Mouse (Mus musculus): Measurements from ENCODE around the gene Ubqln1. TPM values are rescaled to one million over a fixed set of nuclear protein-coding genes. Genes with fewer than 3 reads are reported as not detected.

Gene Ubqln1
- polyA plus RNA-seq, 1 experiment from 2014 or later, result 80.6 TPM

DNA sequence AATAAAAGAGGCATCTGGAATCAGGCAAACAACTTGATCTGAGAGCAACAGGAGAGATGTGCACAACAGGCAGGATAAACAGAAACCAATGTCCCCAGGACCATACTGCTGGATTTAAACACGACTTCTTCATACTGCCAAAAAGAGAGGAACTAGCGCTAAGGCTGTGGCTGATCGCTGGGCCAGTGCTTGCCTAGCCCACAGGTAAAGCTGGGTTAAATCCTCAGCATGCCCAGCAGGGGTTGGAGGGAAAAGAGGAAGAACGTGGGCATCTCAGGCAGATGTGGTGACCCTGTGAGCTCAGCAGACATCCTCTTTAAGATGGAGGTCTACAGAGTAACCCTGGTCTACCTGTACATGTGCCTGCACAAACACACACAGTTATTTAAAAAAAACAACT lies 10.5 kb downstream of the Ubqln1 start:
- H3K4me1 ChIP-seq (replicated peaks; ENCODE audit: insufficient read depth, low read length), result peaks cover 4% of the 10 kb centered on the region; the same call in 1 of the 2 replicates
- DNase-seq (ENCODE audit: low spot score) (no peak), ATAC-seq (replicated peaks; ENCODE audit: low FRiP score, low read depth) (no peak)
- H3K27ac ChIP-seq, result no peak overlapping the region
- no peaks in the 10 kb centered on the region for H3K36me3 ChIP-seq (ENCODE audit: insufficient read depth, low read length)
- no peaks in the 10 kb centered on the region for H3K27me3 ChIP-seq (ENCODE audit: insufficient read depth, low read length)
- 66% methylated on average over 4 of the region's 4 CpGs for WGBS
- H3K9ac ChIP-seq (ENCODE audit: low read depth, low read length), result no peak overlapping the region
- H3K9me3 ChIP-seq (replicated peaks; ENCODE audit: low read length), result no peaks in the 10 kb centered on the region
- H3K4me3 ChIP-seq (replicated peaks; ENCODE audit: low read depth, low read length), result no peak overlapping the region
- TF ChIP-seq CTCF (IDR thresholded peaks at IDR 0.05; ENCODE audit: low read depth), result no peak
- no peak overlapping the region for H3K4me2 ChIP-seq (ENCODE audit: low read length)

- no peak for ATAC-seq (replicated peaks; ENCODE audit: low FRiP score, low read depth)
- no peak overlapping the region for H3K4me3 ChIP-seq (replicated peaks; ENCODE audit: low read depth, low read length)
- H3K4me1 ChIP-seq (replicated peaks; ENCODE audit: insufficient read depth, low read length), result peaks cover 4% of the 10 kb centered on the region; the same call in 1 of the 2 replicates
- H3K9me3 ChIP-seq (replicated peaks; ENCODE audit: low read length), result no peaks in the 10 kb centered on the region
- DNase-seq (ENCODE audit: low spot score), result no peak
- TF ChIP-seq CTCF (IDR thresholded peaks at IDR 0.05; ENCODE audit: low read depth), result no peak
- H3K27me3 ChIP-seq (ENCODE audit: insufficient read depth, low read length), result no peaks in the 10 kb centered on the region
- H3K9ac ChIP-seq (ENCODE audit: low read depth, low read length), result no peak overlapping the region
- no peak overlapping the region for H3K4me2 ChIP-seq (ENCODE audit: low read length)
- H3K27ac ChIP-seq, result no peak overlapping the region
- no peaks in the 10 kb centered on the region for H3K36me3 ChIP-seq (ENCODE audit: insufficient read depth, low read length)
- 95% methylated on average over 3 of the region's 3 CpGs for WGBS
Observed at GRCm38 (mm10) chr13:58204202-58204601, 11.3 kb downstream of the Ubqln1 start.

DNA sequence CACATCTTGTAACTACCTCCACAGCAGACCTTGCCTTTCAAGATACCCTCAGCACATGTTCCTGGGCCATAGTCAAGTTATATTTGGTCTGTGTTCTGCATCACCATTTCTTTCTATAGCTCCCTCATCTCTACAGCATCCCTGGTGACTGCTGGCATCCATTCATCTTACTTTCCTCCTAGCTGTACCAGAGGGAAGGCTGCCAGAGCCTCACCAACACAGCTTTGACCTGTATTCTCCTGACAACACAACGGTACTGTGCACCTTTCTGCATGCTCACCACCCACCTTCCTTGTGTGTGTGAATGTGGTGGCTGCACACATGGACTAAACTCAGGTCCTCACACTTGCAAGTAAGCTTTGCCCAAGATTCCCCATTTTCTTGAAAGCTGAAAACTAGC lies 12.6 kb downstream of the Ubqln1 start:
- no peak for TF ChIP-seq CTCF (IDR thresholded peaks at IDR 0.05; ENCODE audit: low read depth)
- Histone ChIP-seq H3K4me1 (replicated peaks; ENCODE audit: insufficient read depth, low read length) (peaks cover 4% of the 10 kb centered on the region; the same call in 1 of the 2 replicates), H3K9me3 (replicated peaks; ENCODE audit: low read length) (no peaks in the 10 kb centered on the region), H3K4me3 (replicated peaks; ENCODE audit: low read depth, low read length) (no peak overlapping the region), H3K27ac (no peak overlapping the region), H3K27me3 (ENCODE audit: insufficient read depth, low read length) (no peaks in the 10 kb centered on the region), H3K36me3 (ENCODE audit: insufficient read depth, low read length) (no peaks in the 10 kb centered on the region), H3K4me2 (ENCODE audit: low read length) (no peak overlapping the region), H3K9ac (ENCODE audit: low read depth, low read length) (no peak overlapping the region)
- 100% methylated on average over 1 of the region's 1 CpGs for WGBS
- DNase-seq (ENCODE audit: low spot score) (no peak), ATAC-seq (replicated peaks; ENCODE audit: low FRiP score, low read depth) (no peak)

- no peak overlapping the region for H3K4me3 ChIP-seq (replicated peaks; ENCODE audit: low read depth, low read length)
- H3K9me3 ChIP-seq (replicated peaks; ENCODE audit: low read length), result no peaks in the 10 kb centered on the region
- H3K4me2 ChIP-seq (ENCODE audit: low read length), result no peak overlapping the region
- WGBS, result 94% methylated on average over 3 of the region's 3 CpGs
- no peaks in the 10 kb centered on the region for H3K27me3 ChIP-seq (ENCODE audit: insufficient read depth, low read length)
- 0 out of 2 replicates have a peak, but pooled peaks cover 3% of the 10 kb centered on the region for H3K36me3 ChIP-seq (ENCODE audit: insufficient read depth, low read length)
- no peak overlapping the region for H3K27ac ChIP-seq
- DNase-seq (ENCODE audit: low spot score) (no peak), ATAC-seq (replicated peaks; ENCODE audit: low FRiP score, low read depth) (no peak)
- no peak for TF ChIP-seq CTCF (IDR thresholded peaks at IDR 0.05; ENCODE audit: low read depth)
- no peak overlapping the region for H3K9ac ChIP-seq (ENCODE audit: low read depth, low read length)
- H3K4me1 ChIP-seq (replicated peaks; ENCODE audit: insufficient read depth, low read length), result peaks cover 4% of the 10 kb centered on the region; the same call in 1 of the 2 replicates
Observed at GRCm38 (mm10) chr13:58201908-58202307, 13.5 kb downstream of the Ubqln1 start.

GRCm38 (mm10) chr13:58201343-58201742 lies 14.1 kb downstream of the Ubqln1 start:
- H3K9me3 ChIP-seq (replicated peaks; ENCODE audit: low read length), result no peaks in the 10 kb centered on the region
- no peak for TF ChIP-seq CTCF (IDR thresholded peaks at IDR 0.05; ENCODE audit: low read depth)
- WGBS, result 85% methylated on average over 6 of the region's 6 CpGs
- peaks cover 4% of the 10 kb centered on the region; the same call in 1 of the 2 replicates for H3K4me1 ChIP-seq (replicated peaks; ENCODE audit: insufficient read depth, low read length)
- H3K4me3 ChIP-seq (replicated peaks; ENCODE audit: low read depth, low read length), result no peak overlapping the region
- H3K36me3 ChIP-seq (ENCODE audit: insufficient read depth, low read length), result peaks cover 6% of the 10 kb centered on the region; the same call in 1 of the 2 replicates
- ATAC-seq (replicated peaks; ENCODE audit: low FRiP score, low read depth) (no peak), DNase-seq (ENCODE audit: low spot score) (no peak)
- no peaks in the 10 kb centered on the region for H3K27me3 ChIP-seq (ENCODE audit: insufficient read depth, low read length)
- no peak overlapping the region for H3K27ac ChIP-seq
- H3K9ac ChIP-seq (ENCODE audit: low read depth, low read length), result no peak overlapping the region
- H3K4me2 ChIP-seq (ENCODE audit: low read length), result no peak overlapping the region

DNA sequence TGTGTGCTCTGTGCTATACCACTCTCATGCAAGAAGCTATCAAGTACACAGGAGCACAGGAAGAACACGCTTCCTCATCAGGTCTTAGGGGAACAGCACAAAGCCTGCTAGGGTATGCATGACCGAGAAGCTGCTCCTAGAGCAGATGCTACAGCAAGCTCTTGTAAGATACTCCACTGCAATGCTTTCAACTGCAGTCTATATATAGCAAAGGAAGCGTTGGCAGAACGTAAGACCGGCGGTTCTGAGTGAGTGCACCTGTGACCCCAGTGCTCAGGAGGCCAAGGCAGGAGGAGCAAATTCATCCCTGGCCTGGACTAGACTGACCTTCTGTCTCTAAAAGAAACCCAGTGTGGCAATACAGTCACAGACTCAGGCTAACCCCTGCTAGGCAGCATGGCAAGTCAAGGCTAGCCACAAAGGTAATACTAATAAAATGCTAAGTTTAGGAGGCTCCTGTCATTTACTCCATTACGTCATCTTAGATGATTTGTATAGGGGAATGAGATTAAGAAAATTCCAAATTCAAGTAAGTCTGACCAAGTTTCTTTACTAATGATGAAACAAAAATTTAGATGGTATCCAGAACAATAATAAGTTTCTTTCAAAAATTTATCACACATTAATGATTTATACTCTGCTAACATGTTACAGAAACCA lies 17.3 kb downstream of the Ubqln1 start:
- Histone ChIP-seq H3K9me3 (replicated peaks; ENCODE audit: low read length) (no peaks in the 10 kb centered on the region), H3K27ac (no peak overlapping the region), H3K4me2 (ENCODE audit: low read length) (no peak overlapping the region), H3K4me3 (replicated peaks; ENCODE audit: low read depth, low read length) (no peak overlapping the region), H3K36me3 (ENCODE audit: insufficient read depth, low read length) (peaks cover 14% of the 10 kb centered on the region), H3K9ac (ENCODE audit: low read depth, low read length) (no peak overlapping the region), H3K4me1 (replicated peaks; ENCODE audit: insufficient read depth, low read length) (no peaks in the 10 kb centered on the region; the same call in 1 of the 2 replicates), H3K27me3 (ENCODE audit: insufficient read depth, low read length) (no peaks in the 10 kb centered on the region)
- WGBS, result 79% methylated on average over 7 of the region's 7 CpGs
- TF ChIP-seq CTCF (IDR thresholded peaks at IDR 0.05; ENCODE audit: low read depth), result no peak
- DNase-seq (ENCODE audit: low spot score) (no peak), ATAC-seq (replicated peaks; ENCODE audit: low FRiP score, low read depth) (no peak)
